22 mouse cellular contexts compared by ENCODE assay signal in the genomic region with DNA sequence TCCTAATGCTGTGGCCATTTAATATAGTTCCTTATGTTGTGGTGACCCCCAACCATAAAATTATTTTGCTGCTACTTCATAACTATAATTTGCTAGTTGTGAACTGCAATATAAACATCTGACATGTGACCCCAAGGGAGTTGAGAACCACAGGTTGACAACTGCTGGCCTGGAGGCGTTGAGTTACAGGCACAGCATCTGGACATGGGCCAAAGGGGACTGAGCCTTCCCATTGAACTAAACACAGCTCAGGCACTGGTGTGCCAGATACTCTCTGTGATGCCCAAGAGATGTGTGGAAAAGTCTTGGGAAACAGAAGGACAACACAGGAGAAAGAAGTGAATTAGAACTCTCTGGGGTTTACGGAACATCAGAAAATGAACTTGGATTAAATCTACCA.
"Had no signal": no experiment of that assay in that cellular context is flagged by ENCODE, and none has a peak within 500 bp of the region (broad histone marks: within the 10 kb centered on the region; RNA-seq: fewer than 3 reads in every experiment).

No protein-coding gene starts in this region.

- H3K9me3 ChIP-seq: liver, embryonic 12.5 days; liver, embryonic 15.5 days; lung, embryonic 15.5 days; megakaryocyte, embryonic 14.5 days had no signal

- H3K36me3 ChIP-seq: kidney, embryonic 15.5 days; limb, embryonic 10.5 days; limb, embryonic 13.5 days; liver, embryonic 12.5 days; liver, embryonic 15.5 days; lung, embryonic 15.5 days; midbrain, embryonic 10.5 days had no signal

- H3K4me3 ChIP-seq: kidney, embryonic 15.5 days; limb, embryonic 10.5 days; limb, embryonic 13.5 days; liver, embryonic 12.5 days; liver, embryonic 15.5 days; lung, embryonic 15.5 days; megakaryocyte, embryonic 14.5 days; midbrain, embryonic 10.5 days had no signal

- DNase-seq: kidney, adult 11 months; kidney, adult 8-10 months; kidney, postnatal 10 days; kidney, postnatal 4 days; layer of hippocampus, postnatal 36 days; liver; lung, adult 18-20 months; lung, postnatal 10 days; lung, postnatal 36 days; midbrain, embryonic 14.5 days; thymus, adult 2 months; thymus, postnatal 14 days; thymus, postnatal 4 days had no signal

- H3K4me2 ChIP-seq: kidney, embryonic 15.5 days; limb, embryonic 13.5 days; liver, embryonic 12.5 days; liver, embryonic 15.5 days; lung, embryonic 15.5 days had no signal

- H3K27me3 ChIP-seq: kidney, embryonic 15.5 days; limb, embryonic 13.5 days; liver, embryonic 12.5 days; liver, embryonic 15.5 days; lung, embryonic 15.5 days had no signal

- H3K4me1 ChIP-seq: liver, embryonic 12.5 days; liver, embryonic 15.5 days; lung, embryonic 15.5 days; megakaryocyte, embryonic 14.5 days had no signal

- H3K9ac ChIP-seq: kidney, embryonic 15.5 days; limb, embryonic 13.5 days; liver, embryonic 12.5 days; liver, embryonic 15.5 days; lung, embryonic 15.5 days had no signal

- ATAC-seq: liver, embryonic 12.5 days had no signal

- H3K27ac ChIP-seq: kidney, embryonic 15.5 days; limb, embryonic 10.5 days; limb, embryonic 13.5 days; liver, embryonic 12.5 days; liver, embryonic 15.5 days; lung, embryonic 15.5 days; midbrain, embryonic 10.5 days; stomach, postnatal 0 days had no signal
